Mouse (Mus musculus) heart, adult 2 months (tissue): ENCODE results near the gene Mybphl.

ENCODE experiments used
- CTCF ChIP-seq: fragments of 200-600 bp; IDR thresholded peaks from 2 replicates; pipeline ENCODE4 v1.8.1; 2022; ENCODE audit warnings: antibody characterized with exemption, mild to moderate bottlenecking, moderate library complexity
- EP300 ChIP-seq: fragments of 200-500 bp; IDR thresholded peaks from 2 replicates; pipeline ENCODE4 v1.6.1; 2011; ENCODE audit warnings: low read depth, low read length, control low read depth; ENCODE audit not compliant: insufficient read depth
- POLR2A ChIP-seq: fragments of 200-500 bp; IDR thresholded peaks from 2 replicates; pipeline ENCODE4 v1.6.1; 2011; ENCODE audit warnings: mild to moderate bottlenecking, low read depth, low read length, control low read depth; ENCODE audit not compliant: insufficient read depth

DNA sequence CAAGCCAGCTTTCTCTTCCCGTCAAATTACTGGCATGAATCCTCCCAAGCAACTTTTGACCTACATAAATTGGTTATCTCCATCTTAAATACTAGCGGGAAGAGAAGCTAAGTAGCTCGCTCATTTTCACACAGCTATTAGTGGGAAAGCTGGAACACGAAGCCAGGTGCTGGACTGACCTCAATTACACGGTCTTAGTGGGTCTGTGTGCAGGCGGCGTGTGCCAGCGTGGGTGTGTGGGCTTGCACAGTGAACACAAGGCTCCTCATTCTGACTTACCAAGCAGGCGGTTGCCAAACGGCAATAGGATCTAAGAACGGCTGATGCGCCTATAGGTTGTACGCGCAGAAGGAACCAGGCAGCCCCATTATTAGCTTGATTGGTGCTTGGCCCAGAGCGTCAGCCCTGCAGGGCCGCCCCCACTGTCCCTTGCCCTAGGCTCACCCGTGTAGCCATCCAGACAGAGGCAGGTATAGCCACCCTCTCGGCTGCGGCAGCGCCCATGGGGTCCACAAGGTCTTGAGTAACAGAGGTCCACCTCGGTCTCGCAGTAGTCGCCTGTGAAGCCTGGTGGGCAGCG, 41.7 kb downstream of the Mybphl start:
- TF ChIP-seq POLR2A: no peak
- TF ChIP-seq CTCF: no peak
- TF ChIP-seq EP300: no peak
